Mouse (Mus musculus) T-cell, adult 2 months (primary cell): ENCODE results near the gene Uspl1.

Experiments used
- DNase-seq: peaks from one replicate; pipeline ENCODE4 v3.0.0; 2022; ENCODE audit warnings: low spot score

Gene Uspl1

GRCm38 (mm10) chr5:149168816-149169215, 15.3 kb upstream of the Uspl1 start:
- no peak for DNase-seq

- no peak for DNase-seq
These were observed 13.1 kb upstream of the Uspl1 start for GRCm38 (mm10) chr5:149170841-149171588.

GRCm38 (mm10) chr5:149172246-149172645, 11.9 kb upstream of the Uspl1 start:
- DNase-seq: no peak

- DNase-seq: no peak
These were observed 9.6 kb upstream of the Uspl1 start for GRCm38 (mm10) chr5:149174527-149174926.

- DNase-seq: no peak
These were observed 8.4 kb upstream of the Uspl1 start for GRCm38 (mm10) chr5:149175736-149176135.

GRCm38 (mm10) chr5:149178095-149178494, 6.1 kb upstream of the Uspl1 start:
- DNase-seq: no peak

- no peak for DNase-seq
These were observed 4.3 kb upstream of the Uspl1 start for GRCm38 (mm10) chr5:149179826-149180225.

- no peak for DNase-seq
These were observed 1.8 kb upstream of the Uspl1 start for GRCm38 (mm10) chr5:149182186-149182870.

GRCm38 (mm10) chr5:149183122-149183521, 1.0 kb upstream of the Uspl1 start:
- no peak for DNase-seq

GRCm38 (mm10) chr5:149183721-149184103, 438 bp upstream of the Uspl1 start:
- DNase-seq: no peak

GRCm38 (mm10) chr5:149184844-149185186, 665 bp downstream of the Uspl1 start:
- DNase-seq: peak; percentile 79

GRCm38 (mm10) chr5:149185806-149186205, 1.7 kb downstream of the Uspl1 start:
- no peak for DNase-seq

- no peak for DNase-seq
These were observed 6.0 kb downstream of the Uspl1 start for GRCm38 (mm10) chr5:149190160-149190559.

- no peak for DNase-seq
These were observed 12.5 kb downstream of the Uspl1 start for GRCm38 (mm10) chr5:149196611-149197010.

GRCm38 (mm10) chr5:149198782-149199181, 14.6 kb downstream of the Uspl1 start:
- DNase-seq: no peak

GRCm38 (mm10) chr5:149202941-149203340, 18.8 kb downstream of the Uspl1 start:
- no peak for DNase-seq

- no peak for DNase-seq
These were observed 19.7 kb downstream of the Uspl1 start for GRCm38 (mm10) chr5:149203796-149204375.

- DNase-seq: no peak
These were observed 20.7 kb downstream of the Uspl1 start for GRCm38 (mm10) chr5:149204822-149205221.

- no peak for DNase-seq
These were observed 21.1 kb downstream of the Uspl1 start for GRCm38 (mm10) chr5:149205265-149205664.

- DNase-seq: no peak
These were observed 22.1 kb downstream of the Uspl1 start for GRCm38 (mm10) chr5:149206286-149206685.

- DNase-seq: no peak
These were observed 23.5 kb downstream of the Uspl1 start for GRCm38 (mm10) chr5:149207661-149208060.

GRCm38 (mm10) chr5:149208776-149209175, 24.6 kb downstream of the Uspl1 start:
- DNase-seq: no peak

- DNase-seq: no peak
These were observed 25.2 kb downstream of the Uspl1 start for GRCm38 (mm10) chr5:149209328-149209727.
